Mouse (Mus musculus): Measurements from ENCODE around the gene Abcc10. TPM values are rescaled to one million over a fixed set of nuclear protein-coding genes. Genes with fewer than 3 reads are reported as not detected.

Abcc10 gene
- polyA plus RNA-seq (2014; fragmentation: Illumina TruSeq; extraction: RNeasy Lipid Tissue Mini Kit (QIAGEN cat#74804); ENCODE audit: low replicate concordance) = 0.67 TPM

DNA sequence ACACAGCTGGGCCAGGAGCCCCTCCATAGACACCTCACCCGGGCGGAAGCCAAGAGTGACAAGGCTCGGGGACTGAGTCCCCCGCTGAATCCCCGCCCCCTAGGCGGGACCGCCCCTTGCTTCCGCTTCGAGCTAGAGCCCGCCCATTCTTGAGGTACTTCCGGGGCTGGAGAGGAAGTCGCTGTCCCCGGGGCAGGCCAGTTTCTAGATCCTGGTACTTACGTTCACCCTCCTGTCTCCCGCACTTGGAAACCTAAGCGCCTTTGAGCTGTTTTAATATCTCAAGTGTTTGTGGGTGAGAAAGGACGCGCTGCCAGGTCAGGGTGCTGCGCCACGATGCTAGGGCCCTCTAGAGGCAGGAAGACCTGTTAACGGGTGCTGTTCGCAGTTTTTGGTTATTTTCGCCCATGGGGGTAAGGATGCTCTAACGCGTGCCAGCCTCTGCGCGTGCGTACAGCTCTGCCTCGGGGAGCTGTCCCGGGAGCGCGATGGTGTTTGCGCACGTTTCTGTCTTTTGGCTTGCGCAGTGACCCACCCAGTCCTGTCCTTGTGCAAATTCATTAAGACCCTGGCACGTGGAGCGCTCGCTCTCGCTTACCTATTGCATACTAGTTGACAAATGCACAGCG, at the start of gene Abcc10:
TSS of gene Abcc10 (minus strand) at position 447 of the 629 bp plus-strand sequence.

DNA sequence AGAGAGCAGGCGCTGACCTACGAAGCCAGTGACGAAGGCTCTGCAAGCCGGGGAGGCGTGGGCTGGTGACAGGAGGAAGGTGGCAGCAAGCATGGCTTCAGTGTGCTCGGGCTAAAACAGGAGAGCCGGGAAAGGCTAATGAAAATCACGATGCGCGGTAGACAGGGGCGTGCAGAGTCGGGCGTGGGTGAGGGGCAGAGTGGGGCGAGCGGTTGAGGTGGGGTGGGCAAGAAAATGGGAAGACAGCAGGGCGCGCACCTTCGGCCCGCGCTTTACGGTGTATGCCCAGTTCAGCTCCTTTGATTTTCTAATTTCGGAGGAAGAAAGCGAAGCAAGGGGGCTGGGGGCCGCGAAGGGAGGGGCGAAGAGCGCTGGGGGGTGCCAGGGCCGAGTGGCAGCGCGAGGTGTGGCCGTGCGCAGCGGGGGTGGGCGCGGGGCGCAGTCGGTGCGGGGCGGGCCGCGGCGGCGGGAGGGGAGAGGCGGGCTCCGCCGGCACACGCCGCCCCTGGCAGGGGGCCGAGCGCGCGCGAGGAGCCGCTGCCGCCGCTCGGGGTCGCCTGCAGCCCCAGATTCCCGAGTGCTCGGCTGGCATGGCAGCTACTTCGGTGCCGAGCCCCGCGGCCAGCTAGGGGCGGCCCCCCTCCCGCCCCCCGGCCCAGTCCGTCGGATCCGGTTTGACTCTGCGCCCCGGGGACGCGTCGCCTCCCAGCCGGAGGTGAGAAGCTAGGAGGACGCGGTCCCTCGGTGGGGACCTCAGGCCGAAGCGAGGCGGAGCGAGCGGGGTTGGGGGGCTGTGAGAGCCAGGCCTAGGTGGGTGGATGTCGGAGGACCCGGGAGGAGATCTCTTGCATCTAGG, 30.6 kb downstream of the Abcc10 start, which contains the start of gene Dlk2:
TSS of gene Dlk2 (plus strand) at position 58 of the 856 bp plus-strand sequence.

DNA sequence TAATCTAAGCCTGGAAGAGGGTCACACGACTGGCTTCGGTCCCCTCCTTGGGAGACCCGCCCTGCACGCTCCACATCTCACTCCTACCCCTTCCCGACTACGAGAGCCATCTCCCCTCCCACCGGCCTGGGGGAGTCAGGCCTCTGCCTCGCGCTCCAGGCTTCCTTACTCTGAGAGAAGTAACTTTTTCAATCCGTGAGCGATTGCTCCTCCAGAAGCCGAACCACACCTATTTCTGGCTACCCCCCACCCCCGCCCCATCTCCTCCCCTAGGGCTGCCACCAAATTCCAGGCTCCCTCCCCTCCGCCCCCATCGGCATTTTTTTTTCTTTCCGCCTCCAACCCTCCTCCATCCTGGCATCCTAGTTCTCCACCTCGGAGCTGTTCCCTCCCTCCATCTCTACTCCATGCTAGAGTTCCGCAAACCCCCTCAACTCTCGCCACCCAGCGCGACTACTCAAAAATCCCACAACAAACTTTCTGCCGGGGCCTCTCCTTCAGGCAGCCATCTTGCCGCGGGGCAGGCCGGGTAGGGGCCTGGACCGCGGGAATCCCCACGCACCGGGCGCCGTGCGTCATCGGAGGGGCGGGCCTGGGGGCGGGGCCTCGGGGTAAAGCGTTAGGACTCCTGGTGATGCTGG, 45.5 kb downstream of the Abcc10 start, which contains the start of gene Tjap1:
TSS of gene Tjap1 (minus strand) at position 544 of the 641 bp plus-strand sequence.

DNA sequence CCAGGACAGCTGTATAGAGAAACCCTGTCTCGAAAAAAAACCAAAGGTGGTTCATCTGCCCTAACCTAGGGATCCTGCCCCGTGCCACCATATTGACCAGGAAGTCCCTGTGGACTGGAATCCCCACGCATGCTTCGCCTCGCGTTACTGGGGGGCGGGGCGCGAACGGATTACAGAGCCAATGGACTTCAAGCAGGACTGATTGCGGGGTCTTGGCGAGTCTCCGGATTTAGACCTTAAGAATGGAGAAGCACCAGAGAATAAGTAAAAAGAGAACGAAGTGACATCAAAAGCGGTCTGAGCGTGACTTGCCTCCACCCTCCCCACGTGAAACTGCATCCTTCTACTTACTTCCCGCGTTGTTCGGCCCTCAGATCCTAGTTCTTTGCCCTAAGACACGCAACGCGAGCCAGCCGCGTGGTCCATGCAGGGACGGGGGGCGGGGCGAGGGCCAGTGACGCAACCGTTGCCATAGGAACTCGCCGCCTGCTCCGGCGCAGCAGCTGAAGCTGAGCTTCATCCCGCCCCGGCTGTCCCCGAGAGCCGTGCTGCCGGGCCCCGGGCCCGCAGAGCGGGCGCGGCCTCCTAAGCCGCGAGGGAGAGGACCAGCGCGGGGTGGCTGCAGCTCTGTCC, 74.6 kb downstream of the Abcc10 start, which contains the start of gene Lrrc73:
TSS of gene Lrrc73 (plus strand) at position 80 of the 633 bp plus-strand sequence.

Other genes starting within 250 kb of the Abcc10 start
- 5.6 TPM for gene Mrps18a, start 217.4 kb downstream of the Abcc10 start, polyA plus RNA-seq (2014; fragmentation: Illumina TruSeq; extraction: RNeasy Lipid Tissue Mini Kit (QIAGEN cat#74804); ENCODE audit: low replicate concordance)
- gene Rsph9, start 184.1 kb downstream of the Abcc10 start, polyA plus RNA-seq (2014; fragmentation: Illumina TruSeq; extraction: RNeasy Lipid Tissue Mini Kit (QIAGEN cat#74804); ENCODE audit: low replicate concordance) = not detected
- gene Mad2l1bp, start 174.8 kb downstream of the Abcc10 start, polyA plus RNA-seq (2014; fragmentation: Illumina TruSeq; extraction: RNeasy Lipid Tissue Mini Kit (QIAGEN cat#74804); ENCODE audit: low replicate concordance) = 1.0 TPM
- 19.8 TPM for gene Gtpbp2, start 167.3 kb downstream of the Abcc10 start, polyA plus RNA-seq (2014; fragmentation: Illumina TruSeq; extraction: RNeasy Lipid Tissue Mini Kit (QIAGEN cat#74804); ENCODE audit: low replicate concordance)
- 2.8 TPM for gene Polh, start 125.7 kb downstream of the Abcc10 start, polyA plus RNA-seq (2014; fragmentation: Illumina TruSeq; extraction: RNeasy Lipid Tissue Mini Kit (QIAGEN cat#74804); ENCODE audit: low replicate concordance)
- gene Xpo5, start 125.6 kb downstream of the Abcc10 start, polyA plus RNA-seq (2014; fragmentation: Illumina TruSeq; extraction: RNeasy Lipid Tissue Mini Kit (QIAGEN cat#74804); ENCODE audit: low replicate concordance) = 5.9 TPM
- 1.6 TPM for gene Polr1c, start 80.3 kb downstream of the Abcc10 start, polyA plus RNA-seq (2014; fragmentation: Illumina TruSeq; extraction: RNeasy Lipid Tissue Mini Kit (QIAGEN cat#74804); ENCODE audit: low replicate concordance)
- 0.93 TPM for gene Yipf3, start 80.3 kb downstream of the Abcc10 start, polyA plus RNA-seq (2014; fragmentation: Illumina TruSeq; extraction: RNeasy Lipid Tissue Mini Kit (QIAGEN cat#74804); ENCODE audit: low replicate concordance)
- not detected for gene Lrrc73, start 74.8 kb downstream of the Abcc10 start, polyA plus RNA-seq (2014; fragmentation: Illumina TruSeq; extraction: RNeasy Lipid Tissue Mini Kit (QIAGEN cat#74804); ENCODE audit: low replicate concordance)
- 0.33 TPM for gene Tjap1, start 45.3 kb downstream of the Abcc10 start, polyA plus RNA-seq (2014; fragmentation: Illumina TruSeq; extraction: RNeasy Lipid Tissue Mini Kit (QIAGEN cat#74804); ENCODE audit: low replicate concordance)
- not detected for gene Dlk2, start 30.9 kb downstream of the Abcc10 start, polyA plus RNA-seq (2014; fragmentation: Illumina TruSeq; extraction: RNeasy Lipid Tissue Mini Kit (QIAGEN cat#74804); ENCODE audit: low replicate concordance)
- gene Zfp318, start 55.4 kb upstream of the Abcc10 start, polyA plus RNA-seq (2014; fragmentation: Illumina TruSeq; extraction: RNeasy Lipid Tissue Mini Kit (QIAGEN cat#74804); ENCODE audit: low replicate concordance) = 14.6 TPM
- not detected for gene Crip3, start 100.6 kb upstream of the Abcc10 start, polyA plus RNA-seq (2014; fragmentation: Illumina TruSeq; extraction: RNeasy Lipid Tissue Mini Kit (QIAGEN cat#74804); ENCODE audit: low replicate concordance)
- gene Slc22a7, start 110.1 kb upstream of the Abcc10 start, polyA plus RNA-seq (2014; fragmentation: Illumina TruSeq; extraction: RNeasy Lipid Tissue Mini Kit (QIAGEN cat#74804); ENCODE audit: low replicate concordance) = not detected
- gene Ttbk1, start 159.3 kb upstream of the Abcc10 start, polyA plus RNA-seq (2014; fragmentation: Illumina TruSeq; extraction: RNeasy Lipid Tissue Mini Kit (QIAGEN cat#74804); ENCODE audit: low replicate concordance) = not detected
- gene Dnph1, start 168.4 kb upstream of the Abcc10 start, polyA plus RNA-seq (2014; fragmentation: Illumina TruSeq; extraction: RNeasy Lipid Tissue Mini Kit (QIAGEN cat#74804); ENCODE audit: low replicate concordance) = 2.1 TPM
- gene Cul9, start 218.0 kb upstream of the Abcc10 start, polyA plus RNA-seq (2014; fragmentation: Illumina TruSeq; extraction: RNeasy Lipid Tissue Mini Kit (QIAGEN cat#74804); ENCODE audit: low replicate concordance) = not detected
- gene Srf, start 227.8 kb upstream of the Abcc10 start, polyA plus RNA-seq (2014; fragmentation: Illumina TruSeq; extraction: RNeasy Lipid Tissue Mini Kit (QIAGEN cat#74804); ENCODE audit: low replicate concordance) = 0.15 TPM